Mouse (Mus musculus): Measurements from ENCODE around the gene Igf1r.

Igf1r gene

GRCm38 (mm10) chr7:68001269-68001668 is 48.6 kb downstream of the Igf1r start:
- no peak for ATAC-seq (ENCODE audit: insufficient number of reproducible peaks, low FRiP score, low TSS enrichment)

- no peak for ATAC-seq (ENCODE audit: insufficient number of reproducible peaks, low FRiP score, low TSS enrichment)
Measured at GRCm38 (mm10) chr7:68006074-68006473, 53.4 kb downstream of the Igf1r start.

GRCm38 (mm10) chr7:68006496-68006895 is 53.9 kb downstream of the Igf1r start:
- ATAC-seq (ENCODE audit: insufficient number of reproducible peaks, low FRiP score, low TSS enrichment) = no peak

- ATAC-seq (ENCODE audit: insufficient number of reproducible peaks, low FRiP score, low TSS enrichment) = no peak
Measured at GRCm38 (mm10) chr7:68009635-68010034, 57.0 kb downstream of the Igf1r start.

- ATAC-seq (ENCODE audit: insufficient number of reproducible peaks, low FRiP score, low TSS enrichment) = no peak
Measured at GRCm38 (mm10) chr7:68010168-68010567, 57.5 kb downstream of the Igf1r start.

GRCm38 (mm10) chr7:68010802-68011201 is 58.2 kb downstream of the Igf1r start:
- no peak for ATAC-seq (ENCODE audit: insufficient number of reproducible peaks, low FRiP score, low TSS enrichment)

- no peak for ATAC-seq (ENCODE audit: insufficient number of reproducible peaks, low FRiP score, low TSS enrichment)
Measured at GRCm38 (mm10) chr7:68011385-68012122, 58.9 kb downstream of the Igf1r start.

GRCm38 (mm10) chr7:68012123-68012474 is 59.5 kb downstream of the Igf1r start:
- no peak for ATAC-seq (ENCODE audit: insufficient number of reproducible peaks, low FRiP score, low TSS enrichment)

GRCm38 (mm10) chr7:68014495-68014894 is 61.9 kb downstream of the Igf1r start:
- ATAC-seq (ENCODE audit: insufficient number of reproducible peaks, low FRiP score, low TSS enrichment) = no peak

GRCm38 (mm10) chr7:68015404-68015803 is 62.8 kb downstream of the Igf1r start:
- ATAC-seq (ENCODE audit: insufficient number of reproducible peaks, low FRiP score, low TSS enrichment) = no peak

- ATAC-seq (ENCODE audit: insufficient number of reproducible peaks, low FRiP score, low TSS enrichment) = no peak
Measured at GRCm38 (mm10) chr7:68018038-68018437, 65.4 kb downstream of the Igf1r start.

GRCm38 (mm10) chr7:68020556-68020955 is 67.9 kb downstream of the Igf1r start:
- no peak for ATAC-seq (ENCODE audit: insufficient number of reproducible peaks, low FRiP score, low TSS enrichment)

- ATAC-seq (ENCODE audit: insufficient number of reproducible peaks, low FRiP score, low TSS enrichment) = no peak
Measured at GRCm38 (mm10) chr7:68021741-68022140, 69.1 kb downstream of the Igf1r start.

GRCm38 (mm10) chr7:68022188-68022587 is 69.6 kb downstream of the Igf1r start:
- ATAC-seq (ENCODE audit: insufficient number of reproducible peaks, low FRiP score, low TSS enrichment) = no peak

- ATAC-seq (ENCODE audit: insufficient number of reproducible peaks, low FRiP score, low TSS enrichment) = no peak
Measured at GRCm38 (mm10) chr7:68023882-68024281, 71.3 kb downstream of the Igf1r start.

- ATAC-seq (ENCODE audit: insufficient number of reproducible peaks, low FRiP score, low TSS enrichment) = no peak
Measured at GRCm38 (mm10) chr7:68024625-68025024, 72.0 kb downstream of the Igf1r start.

GRCm38 (mm10) chr7:68025396-68025795 is 72.8 kb downstream of the Igf1r start:
- ATAC-seq (ENCODE audit: insufficient number of reproducible peaks, low FRiP score, low TSS enrichment) = no peak

- ATAC-seq (ENCODE audit: insufficient number of reproducible peaks, low FRiP score, low TSS enrichment) = no peak
Measured at GRCm38 (mm10) chr7:68026076-68026475, 73.4 kb downstream of the Igf1r start.

GRCm38 (mm10) chr7:68028167-68028566 is 75.5 kb downstream of the Igf1r start:
- ATAC-seq (ENCODE audit: insufficient number of reproducible peaks, low FRiP score, low TSS enrichment) = no peak

- ATAC-seq (ENCODE audit: insufficient number of reproducible peaks, low FRiP score, low TSS enrichment) = peak; percentile 95
Measured at GRCm38 (mm10) chr7:68030846-68031245, 78.2 kb downstream of the Igf1r start.

- no peak for ATAC-seq (ENCODE audit: insufficient number of reproducible peaks, low FRiP score, low TSS enrichment)
Measured at GRCm38 (mm10) chr7:68036527-68036926, 83.9 kb downstream of the Igf1r start.

GRCm38 (mm10) chr7:68038846-68039245 is 86.2 kb downstream of the Igf1r start:
- ATAC-seq (ENCODE audit: insufficient number of reproducible peaks, low FRiP score, low TSS enrichment) = no peak

- no peak for ATAC-seq (ENCODE audit: insufficient number of reproducible peaks, low FRiP score, low TSS enrichment)
Measured at GRCm38 (mm10) chr7:68039550-68039949, 86.9 kb downstream of the Igf1r start.
